Mouse (Mus musculus): ENCODE results near the gene Ak8. TPM values are rescaled to one million over a fixed set of nuclear protein-coding genes. Genes with fewer than 3 reads are reported as not detected.

Ak8 gene
- polyA plus RNA-seq, 1 experiment from 2014 or later: 0.34 TPM

DNA sequence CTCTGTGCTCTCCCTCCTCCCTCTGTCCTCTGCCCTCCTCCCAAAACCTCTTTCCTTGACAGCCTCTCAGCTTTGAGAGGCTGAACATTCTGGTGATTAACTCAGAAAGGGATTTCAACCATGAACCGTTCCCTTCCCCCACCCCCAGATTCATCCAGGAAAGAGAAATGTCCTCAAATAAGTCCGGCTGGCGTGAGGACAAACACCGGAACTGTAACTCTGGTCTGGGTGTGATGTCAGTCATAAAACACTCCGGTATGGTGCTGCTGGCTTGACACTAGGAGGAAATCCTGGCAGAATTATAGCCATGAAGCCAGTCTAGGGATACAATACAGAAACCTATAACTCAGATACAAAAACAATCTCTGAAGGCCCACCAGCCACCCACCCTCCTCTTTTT is 70.7 kb downstream of the Ak8 start:
- Histone ChIP-seq H3K36me3 (ENCODE audit: control insufficient read depth, insufficient read depth, low read length) (no peaks in the 10 kb centered on the region), H3K4me1 (ENCODE audit: control insufficient read depth, insufficient read depth, low read length) (0 out of 2 replicates have a peak, but pooled peaks cover 4% of the 10 kb centered on the region), H3K4me3 (ENCODE audit: low read depth, low read length) (no peak overlapping the region), H3K27ac (ENCODE audit: low read depth, low read length) (no peak overlapping the region), H3K9me3 (ENCODE audit: control insufficient read depth, low read length) (no peaks in the 10 kb centered on the region), H3K27me3 (ENCODE audit: control insufficient read depth, insufficient read depth, low read length) (no peaks in the 10 kb centered on the region), H3K4me2 (ENCODE audit: low read depth) (no peak overlapping the region), H3K9ac (ENCODE audit: low read length) (no peak overlapping the region)
- no peak for ATAC-seq (ENCODE audit: insufficient read depth, low FRiP score, low TSS enrichment)
- DNase-seq (ENCODE audit: low spot score): peak; percentile 27
- WGBS: 43% methylated on average over 5 of the region's 5 CpGs

DNA sequence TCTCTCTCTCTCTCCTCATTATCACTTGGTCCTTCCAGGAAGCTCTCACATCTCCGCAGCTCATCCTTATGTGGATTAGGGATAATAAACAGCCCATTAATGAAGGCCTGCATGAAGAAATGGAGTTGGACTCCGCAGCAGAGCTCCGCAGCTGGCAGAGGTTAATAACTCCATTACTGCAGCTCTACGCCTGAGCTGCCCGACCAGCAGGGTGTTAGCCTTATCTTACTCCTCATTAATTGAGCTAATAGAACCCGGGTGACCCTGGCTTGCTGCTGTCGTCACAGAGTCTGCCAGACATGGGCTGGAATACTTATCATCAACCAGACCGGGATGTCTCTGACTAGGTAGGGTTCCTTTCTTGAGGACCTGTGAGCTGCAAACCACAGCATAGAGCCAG is 74.1 kb downstream of the Ak8 start:
- ATAC-seq (ENCODE audit: insufficient read depth, low FRiP score, low TSS enrichment) (no peak), DNase-seq (ENCODE audit: low spot score) (no peak)
- Histone ChIP-seq H3K36me3 (ENCODE audit: control insufficient read depth, insufficient read depth, low read length) (no peaks in the 10 kb centered on the region), H3K4me2 (ENCODE audit: low read depth) (no peak overlapping the region), H3K9ac (ENCODE audit: low read length) (no peak overlapping the region), H3K4me1 (ENCODE audit: control insufficient read depth, insufficient read depth, low read length) (0 out of 2 replicates have a peak, but pooled peaks cover 4% of the 10 kb centered on the region), H3K27me3 (ENCODE audit: control insufficient read depth, insufficient read depth, low read length) (no peaks in the 10 kb centered on the region), H3K27ac (ENCODE audit: low read depth, low read length) (no peak overlapping the region), H3K4me3 (ENCODE audit: low read depth, low read length) (no peak overlapping the region), H3K9me3 (ENCODE audit: control insufficient read depth, low read length) (no peaks in the 10 kb centered on the region)
- WGBS: 67% methylated on average over 8 of the region's 8 CpGs

DNA sequence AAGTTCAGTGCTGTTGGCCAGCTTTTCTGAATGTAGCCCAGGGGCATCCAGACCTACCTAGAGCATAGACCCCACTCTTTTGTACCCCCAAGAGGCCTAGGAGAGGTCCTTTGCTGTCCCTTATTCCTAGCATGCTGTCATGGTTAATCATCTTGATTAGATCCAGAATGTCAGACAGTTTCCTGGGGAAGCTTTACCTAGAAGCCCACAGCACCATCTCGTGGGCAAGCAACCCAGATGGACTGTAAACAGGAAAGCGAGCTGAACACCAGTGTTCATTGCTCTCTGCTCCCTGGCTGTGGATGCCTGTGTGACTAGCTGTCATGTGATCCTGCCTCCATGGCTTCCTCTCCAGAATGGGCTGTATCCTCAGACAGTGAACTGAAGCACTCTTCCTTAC is 76.8 kb downstream of the Ak8 start:
- no peak overlapping the region for H3K9ac ChIP-seq (ENCODE audit: low read length)
- no peak for DNase-seq (ENCODE audit: low spot score)
- ATAC-seq (ENCODE audit: insufficient read depth, low FRiP score, low TSS enrichment): no peak
- no peak overlapping the region for H3K4me2 ChIP-seq (ENCODE audit: low read depth)
- H3K36me3 ChIP-seq (ENCODE audit: control insufficient read depth, insufficient read depth, low read length): no peaks in the 10 kb centered on the region
- H3K4me3 ChIP-seq (ENCODE audit: low read depth, low read length): no peak overlapping the region
- H3K4me1 ChIP-seq (ENCODE audit: control insufficient read depth, insufficient read depth, low read length): no peaks in the 10 kb centered on the region
- no peaks in the 10 kb centered on the region for H3K9me3 ChIP-seq (ENCODE audit: control insufficient read depth, low read length)
- no peak overlapping the region for H3K27ac ChIP-seq (ENCODE audit: low read depth, low read length)
- 82% methylated on average over 2 of the region's 2 CpGs for WGBS
- H3K27me3 ChIP-seq (ENCODE audit: control insufficient read depth, insufficient read depth, low read length): no peaks in the 10 kb centered on the region

DNA sequence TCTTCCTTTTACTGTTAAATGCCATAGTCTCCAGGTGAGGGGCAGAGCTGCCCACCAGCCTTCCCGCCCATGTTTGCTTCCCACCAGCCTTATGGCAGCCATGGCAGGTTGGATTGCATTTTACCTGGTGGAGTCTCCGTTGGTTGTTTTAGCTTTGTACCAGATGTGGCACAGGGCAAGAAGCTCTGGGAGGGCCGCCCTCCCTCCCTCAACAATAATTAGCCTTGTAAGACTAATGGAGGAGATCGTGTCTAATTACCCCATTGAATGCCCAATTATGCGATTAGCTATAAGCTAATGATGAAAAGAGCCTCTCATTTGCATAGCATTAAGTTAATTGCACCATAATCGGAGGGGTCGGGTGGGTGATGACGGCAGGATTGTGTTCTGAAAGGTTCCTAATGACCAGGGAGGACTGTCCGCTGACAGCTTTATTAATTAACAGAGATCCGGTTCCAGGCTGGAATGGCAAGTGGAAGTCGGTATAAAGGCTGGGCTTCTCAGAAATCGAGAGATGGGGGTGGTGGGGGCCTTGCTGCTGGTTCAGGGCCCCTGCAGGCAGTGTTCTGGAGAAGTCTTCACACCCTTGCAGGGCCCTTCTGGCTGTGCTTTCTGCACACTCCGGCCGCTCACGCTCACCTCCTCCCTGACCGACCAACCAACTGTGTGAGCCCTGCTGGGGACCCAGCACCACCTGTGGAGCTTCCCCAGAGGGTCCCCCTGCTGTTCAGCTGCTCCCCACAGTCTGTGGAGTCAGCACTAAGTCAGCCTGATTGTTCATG is 80.2 kb downstream of the Ak8 start:
- no peak overlapping the region for H3K4me3 ChIP-seq (ENCODE audit: low read depth, low read length)
- H3K27me3 ChIP-seq (ENCODE audit: control insufficient read depth, insufficient read depth, low read length): no peaks in the 10 kb centered on the region
- 59% methylated on average over 16 of the region's 16 CpGs for WGBS
- no peak overlapping the region for H3K9ac ChIP-seq (ENCODE audit: low read length)
- no peak overlapping the region for H3K27ac ChIP-seq (ENCODE audit: low read depth, low read length)
- no peaks in the 10 kb centered on the region for H3K4me1 ChIP-seq (ENCODE audit: control insufficient read depth, insufficient read depth, low read length)
- H3K9me3 ChIP-seq (ENCODE audit: control insufficient read depth, low read length): no peaks in the 10 kb centered on the region
- no peaks in the 10 kb centered on the region for H3K36me3 ChIP-seq (ENCODE audit: control insufficient read depth, insufficient read depth, low read length)
- H3K4me2 ChIP-seq (ENCODE audit: low read depth): no peak overlapping the region
- DNase-seq (ENCODE audit: low spot score) (no peak), ATAC-seq (ENCODE audit: insufficient read depth, low FRiP score, low TSS enrichment) (no peak)

DNA sequence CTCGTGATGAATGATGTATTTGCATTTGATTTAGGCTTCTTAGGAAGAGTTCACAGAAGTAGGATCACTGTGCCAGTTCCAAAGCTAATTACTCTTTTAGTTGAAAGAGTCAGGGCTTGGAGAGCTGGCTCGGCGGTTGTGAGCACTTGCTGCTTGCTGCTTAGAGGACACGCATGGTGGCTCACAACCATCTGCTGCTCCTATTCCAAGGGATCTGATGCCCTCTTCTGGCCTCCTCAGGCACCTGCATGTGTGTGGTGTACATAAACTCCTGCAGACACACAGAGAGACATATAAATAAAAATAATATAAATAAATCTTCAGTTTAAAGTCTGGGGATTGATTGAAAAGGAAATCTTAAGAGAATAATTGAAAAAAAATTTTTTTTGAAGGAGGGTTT is 81.3 kb downstream of the Ak8 start:
- no peak overlapping the region for H3K4me2 ChIP-seq (ENCODE audit: low read depth)
- no peak overlapping the region for H3K9ac ChIP-seq (ENCODE audit: low read length)
- H3K9me3 ChIP-seq (ENCODE audit: control insufficient read depth, low read length): no peaks in the 10 kb centered on the region
- DNase-seq (ENCODE audit: low spot score): no peak
- no peak overlapping the region for H3K27ac ChIP-seq (ENCODE audit: low read depth, low read length)
- no peaks in the 10 kb centered on the region for H3K27me3 ChIP-seq (ENCODE audit: control insufficient read depth, insufficient read depth, low read length)
- ATAC-seq (ENCODE audit: insufficient read depth, low FRiP score, low TSS enrichment): no peak
- no peak overlapping the region for H3K4me3 ChIP-seq (ENCODE audit: low read depth, low read length)
- 81% methylated on average over 4 of the region's 4 CpGs for WGBS
- H3K36me3 ChIP-seq (ENCODE audit: control insufficient read depth, insufficient read depth, low read length): no peaks in the 10 kb centered on the region
- no peaks in the 10 kb centered on the region for H3K4me1 ChIP-seq (ENCODE audit: control insufficient read depth, insufficient read depth, low read length)

DNA sequence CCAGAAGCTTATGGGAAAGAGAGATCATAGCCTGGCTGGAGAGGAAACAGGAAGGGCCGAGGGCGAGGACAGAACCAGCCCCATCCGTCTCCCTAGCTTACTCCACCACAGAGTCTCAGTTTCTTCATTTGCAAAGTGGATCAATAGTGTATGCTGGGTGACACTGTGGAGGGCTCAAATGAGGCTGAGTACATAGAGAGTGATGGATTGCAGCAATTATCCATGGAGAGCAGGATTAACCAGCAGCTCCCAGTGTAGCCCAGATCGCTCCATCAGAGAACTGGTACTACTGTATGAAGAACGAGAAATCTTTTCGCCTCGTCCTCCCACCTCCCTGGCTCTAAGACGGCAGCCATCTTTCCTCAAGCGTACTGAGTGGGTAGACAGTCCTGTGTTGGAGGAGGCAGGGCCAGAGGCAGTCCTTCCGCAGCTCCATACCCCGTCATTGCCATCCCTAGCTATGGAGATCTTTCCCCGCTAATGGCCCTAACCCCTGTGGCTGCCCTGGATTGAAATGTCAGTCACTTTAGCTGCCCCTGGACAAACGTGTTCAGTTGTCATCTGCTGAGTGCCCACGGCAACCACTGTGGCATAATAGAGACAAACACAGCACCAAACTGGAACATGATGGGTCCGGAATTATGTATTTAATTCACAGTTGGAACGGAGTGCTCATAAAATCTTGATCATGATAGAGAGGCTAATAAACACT is 86.5 kb downstream of the Ak8 start:
- Histone ChIP-seq H3K4me1 (ENCODE audit: control insufficient read depth, insufficient read depth, low read length) (no peaks in the 10 kb centered on the region), H3K4me2 (ENCODE audit: low read depth) (no peak overlapping the region), H3K9ac (ENCODE audit: low read length) (0 out of 2 replicates have a peak overlapping the region, but pooled peaks have one; percentile 3), H3K36me3 (ENCODE audit: control insufficient read depth, insufficient read depth, low read length) (no peaks in the 10 kb centered on the region), H3K27me3 (ENCODE audit: control insufficient read depth, insufficient read depth, low read length) (no peaks in the 10 kb centered on the region), H3K27ac (ENCODE audit: low read depth, low read length) (no peak overlapping the region; the same call in 1 of the 2 replicates), H3K9me3 (ENCODE audit: control insufficient read depth, low read length) (no peaks in the 10 kb centered on the region), H3K4me3 (ENCODE audit: low read depth, low read length) (no peak overlapping the region)
- no peak for DNase-seq (ENCODE audit: low spot score)
- 75% methylated on average over 16 of the region's 16 CpGs for WGBS
- ATAC-seq (ENCODE audit: insufficient read depth, low FRiP score, low TSS enrichment): no peak

DNA sequence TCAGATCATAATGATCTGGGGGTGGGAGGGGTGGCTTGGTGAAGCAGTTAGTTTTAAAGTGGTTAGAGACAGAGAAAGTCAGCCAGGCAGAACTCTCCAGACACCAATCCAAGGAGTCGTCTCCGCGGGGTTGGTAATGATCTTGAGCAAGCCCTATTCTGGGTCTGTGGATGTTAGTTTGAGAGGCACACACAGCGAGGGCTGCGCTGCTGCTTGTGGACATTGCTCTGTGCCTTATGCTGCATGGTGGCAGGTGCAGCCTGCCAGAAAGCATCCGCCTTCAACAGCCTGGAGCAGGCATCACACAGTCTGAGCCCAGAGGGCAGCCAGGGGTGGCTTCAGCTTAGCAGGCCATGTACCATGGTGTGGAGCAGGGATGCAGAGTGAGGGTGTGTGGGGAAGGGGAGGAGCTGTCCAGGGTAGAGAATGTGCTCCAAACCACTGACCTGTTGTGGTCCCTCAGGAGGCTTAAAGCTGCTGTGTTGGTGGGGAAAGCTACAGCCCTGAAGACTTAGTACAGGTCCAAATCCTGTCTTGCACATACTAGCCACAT is 87.2 kb downstream of the Ak8 start:
- Histone ChIP-seq H3K9ac (ENCODE audit: low read length) (0 out of 2 replicates have a peak overlapping the region, but pooled peaks have one; percentile 3), H3K9me3 (ENCODE audit: control insufficient read depth, low read length) (no peaks in the 10 kb centered on the region), H3K36me3 (ENCODE audit: control insufficient read depth, insufficient read depth, low read length) (no peaks in the 10 kb centered on the region), H3K27me3 (ENCODE audit: control insufficient read depth, insufficient read depth, low read length) (no peaks in the 10 kb centered on the region), H3K4me3 (ENCODE audit: low read depth, low read length) (no peak overlapping the region), H3K4me1 (ENCODE audit: control insufficient read depth, insufficient read depth, low read length) (no peaks in the 10 kb centered on the region), H3K27ac (ENCODE audit: low read depth, low read length) (no peak overlapping the region; the same call in 1 of the 2 replicates), H3K4me2 (ENCODE audit: low read depth) (no peak overlapping the region)
- 78% methylated on average over 6 of the region's 6 CpGs for WGBS
- no peak for ATAC-seq (ENCODE audit: insufficient read depth, low FRiP score, low TSS enrichment)
- no peak for DNase-seq (ENCODE audit: low spot score)

DNA sequence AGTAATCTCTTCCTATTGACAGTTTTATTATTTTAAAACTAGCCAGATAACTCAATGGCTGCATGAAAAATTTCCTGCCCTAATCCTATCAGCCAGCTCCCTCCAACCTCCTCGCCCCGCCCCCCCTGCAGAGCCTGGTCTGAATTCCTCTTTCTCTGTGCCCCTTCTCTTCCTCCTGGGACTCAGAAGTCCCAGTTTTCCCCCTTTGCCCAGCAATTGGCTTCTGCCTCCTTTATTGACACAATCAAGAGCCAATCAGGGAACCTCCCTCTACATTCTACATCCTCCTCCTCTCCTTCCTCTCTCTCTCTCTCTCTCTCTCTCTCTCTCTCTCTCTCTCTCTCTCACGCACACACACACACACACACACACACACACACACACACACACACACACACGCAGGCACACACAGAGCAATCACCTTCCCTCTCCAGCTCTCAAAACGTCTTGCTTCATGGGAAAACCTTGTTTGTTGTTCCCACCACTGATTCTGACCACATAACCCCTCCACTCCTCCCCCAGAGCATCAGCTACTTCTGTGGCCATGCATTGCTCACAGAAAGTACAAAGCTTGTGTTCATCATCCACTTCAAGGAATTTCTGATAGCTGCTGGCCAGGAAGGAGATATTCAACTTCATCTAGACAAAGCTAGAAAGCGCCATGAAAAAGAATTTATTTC is 93.1 kb downstream of the Ak8 start:
- peak overlapping the region; percentile 9; the same call in 1 of the 2 replicates for H3K4me2 ChIP-seq (ENCODE audit: low read depth)
- ATAC-seq (ENCODE audit: insufficient read depth, low FRiP score, low TSS enrichment) (no peak), DNase-seq (ENCODE audit: low spot score) (peak; percentile 66)
- H3K9ac ChIP-seq (ENCODE audit: low read length): no peak overlapping the region
- 20% methylated on average over 5 of the region's 6 CpGs for WGBS
- H3K4me1 ChIP-seq (ENCODE audit: control insufficient read depth, insufficient read depth, low read length): no peaks in the 10 kb centered on the region
- no peaks in the 10 kb centered on the region for H3K27me3 ChIP-seq (ENCODE audit: control insufficient read depth, insufficient read depth, low read length)
- H3K9me3 ChIP-seq (ENCODE audit: control insufficient read depth, low read length): no peaks in the 10 kb centered on the region
- H3K4me3 ChIP-seq (ENCODE audit: low read depth, low read length): no peak overlapping the region
- no peak overlapping the region for H3K27ac ChIP-seq (ENCODE audit: low read depth, low read length)
- no peaks in the 10 kb centered on the region for H3K36me3 ChIP-seq (ENCODE audit: control insufficient read depth, insufficient read depth, low read length)
